Mouse (Mus musculus): ENCODE data around the gene Ssr3. TPM values are rescaled to one million over a fixed set of nuclear protein-coding genes. Genes with fewer than 3 reads are reported as not detected.
"Not testable (repeated sequence)": the region's sequence is repeated elsewhere in the genome, so short reads cannot be mapped to it uniquely, and the experiment has no call there.

Gene Ssr3
- polyA plus RNA-seq, 1 experiment from 2014 or later = 278 TPM

- no peak overlapping the region for H3K4me3 ChIP-seq (ENCODE audit: low read length)
- no peaks in the 10 kb centered on the region for H3K4me1 ChIP-seq (ENCODE audit: control insufficient read depth, insufficient read depth, low read length)
- no peak overlapping the region for H3K27ac ChIP-seq (ENCODE audit: low read length)
- H3K9ac ChIP-seq (ENCODE audit: low read depth, low read length) = no peak overlapping the region
- H3K4me2 ChIP-seq (ENCODE audit: low read depth, low read length) = no peak overlapping the region
- no peaks in the 10 kb centered on the region for H3K9me3 ChIP-seq (ENCODE audit: control insufficient read depth, low read length)
- no peaks in the 10 kb centered on the region for H3K36me3 ChIP-seq (ENCODE audit: control insufficient read depth, insufficient read depth, low read length)
- no peaks in the 10 kb centered on the region for H3K27me3 ChIP-seq (replicated peaks; ENCODE audit: control insufficient read depth, insufficient read depth, low read length)
- ATAC-seq = no peak
These were observed 15.5 kb upstream of the Ssr3 start for GRCm38 (mm10) chr3:65407891-65408290.

- H3K4me2 ChIP-seq (ENCODE audit: low read depth, low read length) = no peak overlapping the region
- no peak overlapping the region for H3K4me3 ChIP-seq (ENCODE audit: low read length)
- no peak overlapping the region for H3K27ac ChIP-seq (ENCODE audit: low read length)
- no peaks in the 10 kb centered on the region for H3K4me1 ChIP-seq (ENCODE audit: control insufficient read depth, insufficient read depth, low read length)
- H3K9me3 ChIP-seq (ENCODE audit: control insufficient read depth, low read length) = no peaks in the 10 kb centered on the region
- no peak for ATAC-seq
- H3K9ac ChIP-seq (ENCODE audit: low read depth, low read length) = no peak overlapping the region
- WGBS = 76% methylated on average over 4 of the region's 4 CpGs
- no peaks in the 10 kb centered on the region for H3K27me3 ChIP-seq (replicated peaks; ENCODE audit: control insufficient read depth, insufficient read depth, low read length)
- no peaks in the 10 kb centered on the region for H3K36me3 ChIP-seq (ENCODE audit: control insufficient read depth, insufficient read depth, low read length)
These were observed 13.4 kb upstream of the Ssr3 start for GRCm38 (mm10) chr3:65405781-65406180.

GRCm38 (mm10) chr3:65397566-65397965, 5.1 kb upstream of the Ssr3 start:
- Histone ChIP-seq H3K36me3 (ENCODE audit: control insufficient read depth, insufficient read depth, low read length) (no peaks in the 10 kb centered on the region), H3K27ac (ENCODE audit: low read length) (no peak overlapping the region), H3K9me3 (ENCODE audit: control insufficient read depth, low read length) (no peaks in the 10 kb centered on the region), H3K4me2 (ENCODE audit: low read depth, low read length) (no peak overlapping the region), H3K4me3 (ENCODE audit: low read length) (no peak overlapping the region), H3K9ac (ENCODE audit: low read depth, low read length) (no peak overlapping the region), H3K4me1 (ENCODE audit: control insufficient read depth, insufficient read depth, low read length) (no peaks in the 10 kb centered on the region), H3K27me3 (replicated peaks; ENCODE audit: control insufficient read depth, insufficient read depth, low read length) (no peaks in the 10 kb centered on the region)
- no peak for ATAC-seq
- WGBS = 91% methylated on average over 3 of the region's 3 CpGs

- Histone ChIP-seq H3K4me2 (ENCODE audit: low read depth, low read length) (no peak overlapping the region), H3K4me1 (ENCODE audit: control insufficient read depth, insufficient read depth, low read length) (no peaks in the 10 kb centered on the region), H3K9ac (ENCODE audit: low read depth, low read length) (no peak overlapping the region), H3K36me3 (ENCODE audit: control insufficient read depth, insufficient read depth, low read length) (no peaks in the 10 kb centered on the region), H3K27me3 (replicated peaks; ENCODE audit: control insufficient read depth, insufficient read depth, low read length) (no peaks in the 10 kb centered on the region), H3K4me3 (ENCODE audit: low read length) (no peak overlapping the region), H3K27ac (ENCODE audit: low read length) (no peak overlapping the region), H3K9me3 (ENCODE audit: control insufficient read depth, low read length) (no peaks in the 10 kb centered on the region)
- ATAC-seq = no peak
- 78% methylated on average over 4 of the region's 4 CpGs for WGBS
These were observed 4.5 kb upstream of the Ssr3 start for GRCm38 (mm10) chr3:65396835-65397504.

- not testable (repeated sequence) for H3K27ac ChIP-seq (ENCODE audit: low read length); ATAC-seq; H3K4me3 ChIP-seq (ENCODE audit: low read length); H3K4me2 ChIP-seq (ENCODE audit: low read depth, low read length); H3K9me3 ChIP-seq (ENCODE audit: control insufficient read depth, low read length); H3K27me3 ChIP-seq (replicated peaks; ENCODE audit: control insufficient read depth, insufficient read depth, low read length); H3K9ac ChIP-seq (ENCODE audit: low read depth, low read length); H3K4me1 ChIP-seq (ENCODE audit: control insufficient read depth, insufficient read depth, low read length); H3K36me3 ChIP-seq (ENCODE audit: control insufficient read depth, insufficient read depth, low read length)
- 95% methylated on average over 1 of the region's 1 CpGs for WGBS
These were observed 2.7 kb upstream of the Ssr3 start for GRCm38 (mm10) chr3:65395111-65395510.

- Histone ChIP-seq H3K27me3 (replicated peaks; ENCODE audit: control insufficient read depth, insufficient read depth, low read length) (no peaks in the 10 kb centered on the region), H3K27ac (ENCODE audit: low read length) (peak overlapping the region; percentile 89), H3K4me2 (ENCODE audit: low read depth, low read length) (peak overlapping the region; percentile 74), H3K9me3 (ENCODE audit: control insufficient read depth, low read length) (no peaks in the 10 kb centered on the region), H3K4me1 (ENCODE audit: control insufficient read depth, insufficient read depth, low read length) (peaks cover 7% of the 10 kb centered on the region; the same call in 1 of the 2 replicates), H3K4me3 (ENCODE audit: low read length) (peak overlapping the region; percentile 89), H3K9ac (ENCODE audit: low read depth, low read length) (peak overlapping the region; percentile 98), H3K36me3 (ENCODE audit: control insufficient read depth, insufficient read depth, low read length) (0 out of 2 replicates have a peak, but pooled peaks cover 9% of the 10 kb centered on the region)
- peak; percentile 73 for ATAC-seq
- WGBS = under 1% methylated on average over 37 of the region's 37 CpGs
These were observed 521 bp downstream of the Ssr3 start for GRCm38 (mm10) chr3:65391784-65392420.

- Histone ChIP-seq H3K36me3 (ENCODE audit: control insufficient read depth, insufficient read depth, low read length) (0 out of 2 replicates have a peak, but pooled peaks cover 9% of the 10 kb centered on the region), H3K9me3 (ENCODE audit: control insufficient read depth, low read length) (no peaks in the 10 kb centered on the region), H3K27me3 (replicated peaks; ENCODE audit: control insufficient read depth, insufficient read depth, low read length) (no peaks in the 10 kb centered on the region), H3K9ac (ENCODE audit: low read depth, low read length) (peak overlapping the region; percentile 98), H3K4me2 (ENCODE audit: low read depth, low read length) (peak overlapping the region; percentile 74), H3K4me3 (ENCODE audit: low read length) (peak overlapping the region; percentile 89), H3K4me1 (ENCODE audit: control insufficient read depth, insufficient read depth, low read length) (peaks cover 7% of the 10 kb centered on the region; the same call in 1 of the 2 replicates), H3K27ac (ENCODE audit: low read length) (peak overlapping the region; percentile 89)
- 27% methylated on average over 6 of the region's 6 CpGs for WGBS
- ATAC-seq = no peak
These were observed 1.1 kb downstream of the Ssr3 start for GRCm38 (mm10) chr3:65391222-65391783.

GRCm38 (mm10) chr3:65385771-65386170, 6.7 kb downstream of the Ssr3 start:
- H3K27ac ChIP-seq (ENCODE audit: low read length) = no peak overlapping the region
- no peaks in the 10 kb centered on the region for H3K27me3 ChIP-seq (replicated peaks; ENCODE audit: control insufficient read depth, insufficient read depth, low read length)
- no peak for ATAC-seq
- H3K4me1 ChIP-seq (ENCODE audit: control insufficient read depth, insufficient read depth, low read length) = peaks cover 4% of the 10 kb centered on the region; the same call in 1 of the 2 replicates
- H3K9me3 ChIP-seq (ENCODE audit: control insufficient read depth, low read length) = no peaks in the 10 kb centered on the region
- peaks cover 13% of the 10 kb centered on the region for H3K36me3 ChIP-seq (ENCODE audit: control insufficient read depth, insufficient read depth, low read length)
- H3K4me3 ChIP-seq (ENCODE audit: low read length) = no peak overlapping the region
- H3K9ac ChIP-seq (ENCODE audit: low read depth, low read length) = no peak overlapping the region
- no peak overlapping the region for H3K4me2 ChIP-seq (ENCODE audit: low read depth, low read length)

GRCm38 (mm10) chr3:65384431-65384830, 8.0 kb downstream of the Ssr3 start:
- H3K27me3 ChIP-seq (replicated peaks; ENCODE audit: control insufficient read depth, insufficient read depth, low read length) = no peaks in the 10 kb centered on the region
- peaks cover 10% of the 10 kb centered on the region for H3K36me3 ChIP-seq (ENCODE audit: control insufficient read depth, insufficient read depth, low read length)
- H3K4me2 ChIP-seq (ENCODE audit: low read depth, low read length) = no peak overlapping the region
- H3K27ac ChIP-seq (ENCODE audit: low read length) = no peak overlapping the region
- H3K9me3 ChIP-seq (ENCODE audit: control insufficient read depth, low read length) = no peaks in the 10 kb centered on the region
- no peak overlapping the region for H3K4me3 ChIP-seq (ENCODE audit: low read length)
- H3K4me1 ChIP-seq (ENCODE audit: control insufficient read depth, insufficient read depth, low read length) = peaks cover 4% of the 10 kb centered on the region; the same call in 1 of the 2 replicates
- 89% methylated on average over 3 of the region's 3 CpGs for WGBS
- H3K9ac ChIP-seq (ENCODE audit: low read depth, low read length) = no peak overlapping the region
- ATAC-seq = no peak

Data from intestine, embryonic 16.5 days (tissue).